Mouse (Mus musculus): ENCODE data around the gene Zrsr2. TPM values are rescaled to one million over a fixed set of nuclear protein-coding genes. Genes with fewer than 3 reads are reported as not detected.

The Zrsr2 gene
- 10 to 100 TPM; 30.5 to 54.2 (median 43.9) TPM for total RNA-seq (2022)

GRCm38 (mm10) chrX:163958467-163958875, at the start of gene Zrsr2:
Gene Zrsr2, minus strand, starts transcription at chrX:163958661.
- DNase-seq (ENCODE audit: low spot score in 2 of 2): peak; percentile 33 to 62

- DNase-seq (ENCODE audit: low spot score in 2 of 2): no peak
Measured at GRCm38 (mm10) chrX:164004809-164005208, 46.3 kb upstream of the Zrsr2 start.

DNA sequence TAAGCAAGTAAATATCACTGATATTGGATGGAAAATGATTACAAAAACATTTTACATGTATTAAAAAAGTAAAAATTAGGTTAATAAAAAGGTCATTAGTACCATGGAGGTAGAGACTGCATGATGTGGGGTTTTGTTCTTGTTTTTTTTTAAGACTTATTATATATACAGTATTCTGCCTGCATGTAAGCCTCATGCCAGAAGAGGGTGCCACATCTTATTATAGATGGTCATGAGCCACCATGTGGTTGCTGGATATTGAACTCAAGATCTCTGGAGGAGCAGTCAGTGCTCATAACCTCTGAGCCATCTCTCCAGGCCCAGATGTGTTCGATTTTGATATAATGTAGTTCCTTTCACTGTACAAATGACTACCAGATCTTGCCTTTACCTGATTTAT, 41.4 kb upstream of the Zrsr2 start:
- no peak for DNase-seq (ENCODE audit: low spot score in 2 of 2)

DNA sequence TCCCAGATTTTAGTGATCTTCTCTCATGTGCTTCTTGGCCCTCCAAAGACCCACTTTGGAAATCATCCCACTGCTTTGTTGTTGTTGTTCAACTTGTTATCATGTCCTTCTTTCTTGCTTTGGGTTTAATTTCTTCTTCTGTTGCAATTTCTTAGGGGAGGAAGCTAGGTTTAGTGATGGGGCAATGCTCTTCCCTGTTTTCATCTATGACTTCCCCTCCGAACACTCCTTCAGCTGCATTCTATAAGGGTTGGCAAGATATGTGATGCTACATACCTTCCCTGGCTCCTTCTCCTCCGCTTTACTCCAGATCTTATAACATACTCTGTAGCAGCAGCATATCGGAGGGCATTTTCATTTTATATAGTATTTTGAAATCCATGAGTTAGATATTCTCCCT, 38.3 kb upstream of the Zrsr2 start:
- no peak for DNase-seq (ENCODE audit: low spot score in 2 of 2)

DNA sequence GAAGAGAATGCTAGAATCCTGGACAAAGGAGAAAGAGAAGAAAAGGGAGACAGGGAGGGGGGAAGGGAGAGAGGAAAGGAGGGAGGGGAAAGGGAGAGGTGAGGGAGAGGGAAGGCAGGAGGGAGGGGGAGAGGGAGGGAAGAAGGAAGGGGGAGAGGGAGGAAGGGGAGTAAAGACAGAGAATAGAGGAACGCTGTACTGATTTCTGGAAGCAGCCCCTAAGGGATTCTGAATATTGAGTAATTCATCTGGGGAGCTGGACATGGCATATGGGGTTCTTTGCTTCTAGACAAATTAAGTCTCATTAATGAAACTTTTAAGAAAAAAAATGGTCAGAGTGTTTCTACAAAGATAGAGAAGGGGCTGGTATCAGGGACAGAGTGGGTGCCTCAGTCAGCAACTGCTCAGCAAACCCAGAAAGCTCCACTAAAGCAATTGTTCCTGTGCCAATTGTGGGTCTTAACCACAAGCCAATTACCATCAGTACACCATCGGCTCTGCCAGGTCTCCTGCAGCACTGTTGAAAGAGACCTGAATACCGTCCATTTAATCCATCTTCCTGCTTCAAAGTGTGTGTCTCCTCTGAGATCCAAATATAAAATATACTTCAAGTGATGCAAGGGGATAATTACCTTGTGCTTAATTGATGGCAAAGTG, 29.4 kb upstream of the Zrsr2 start:
- DNase-seq (ENCODE audit: low spot score in 2 of 2): no peak

DNA sequence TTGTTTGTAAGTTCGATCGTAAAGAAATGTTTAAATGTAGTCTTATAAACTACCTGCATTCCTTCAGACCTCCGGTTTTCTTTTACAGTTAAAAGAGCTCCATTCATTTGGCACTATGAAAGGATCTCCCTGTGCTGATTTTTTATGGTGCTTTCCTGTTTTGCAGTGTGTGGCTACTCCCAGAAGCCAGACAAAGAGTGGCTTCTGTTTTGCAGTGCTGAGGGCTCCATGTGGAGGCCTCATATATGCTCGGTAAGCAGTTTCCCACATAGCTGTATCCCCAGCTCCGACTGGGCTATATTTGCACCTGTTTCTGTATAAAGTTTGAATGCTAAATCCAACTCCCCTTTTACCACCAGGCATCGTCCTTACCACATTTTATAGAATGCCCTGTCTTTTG, 23.7 kb upstream of the Zrsr2 start:
- no peak for DNase-seq (ENCODE audit: low spot score in 2 of 2)

DNA sequence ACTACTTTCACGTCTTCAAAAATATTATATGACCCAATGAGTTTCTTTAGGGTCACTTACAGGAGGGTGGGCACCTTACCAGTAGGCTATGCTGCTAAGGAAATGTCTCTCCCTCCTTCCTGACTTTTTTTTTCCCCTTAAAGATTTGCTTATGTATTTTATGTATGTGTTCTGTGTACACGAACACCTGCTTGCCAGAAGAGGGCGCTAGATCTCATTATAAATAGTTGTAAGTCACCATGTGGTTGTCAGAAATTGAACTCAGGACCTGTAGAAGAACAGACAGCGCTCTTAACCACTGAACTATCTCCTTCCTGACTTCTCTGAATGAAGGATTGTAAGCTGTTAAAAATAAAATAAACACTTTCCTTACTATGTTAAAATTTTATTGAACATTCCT, 23.0 kb upstream of the Zrsr2 start:
- no peak for DNase-seq (ENCODE audit: low spot score in 2 of 2)

GRCm38 (mm10) chrX:163981092-163981491, 22.6 kb upstream of the Zrsr2 start:
- DNase-seq (ENCODE audit: low spot score in 2 of 2): no peak

GRCm38 (mm10) chrX:163957803-163958466, 526 bp downstream of the Zrsr2 start:
- peak; percentile 9 to 15 for DNase-seq (ENCODE audit: low spot score in 2 of 2)

- no peak for DNase-seq (ENCODE audit: low spot score in 2 of 2)
Measured at GRCm38 (mm10) chrX:163957381-163957780, 1.1 kb downstream of the Zrsr2 start.

GRCm38 (mm10) chrX:163951618-163952017, 6.8 kb downstream of the Zrsr2 start:
- DNase-seq (ENCODE audit: low spot score in 2 of 2): no peak

DNA sequence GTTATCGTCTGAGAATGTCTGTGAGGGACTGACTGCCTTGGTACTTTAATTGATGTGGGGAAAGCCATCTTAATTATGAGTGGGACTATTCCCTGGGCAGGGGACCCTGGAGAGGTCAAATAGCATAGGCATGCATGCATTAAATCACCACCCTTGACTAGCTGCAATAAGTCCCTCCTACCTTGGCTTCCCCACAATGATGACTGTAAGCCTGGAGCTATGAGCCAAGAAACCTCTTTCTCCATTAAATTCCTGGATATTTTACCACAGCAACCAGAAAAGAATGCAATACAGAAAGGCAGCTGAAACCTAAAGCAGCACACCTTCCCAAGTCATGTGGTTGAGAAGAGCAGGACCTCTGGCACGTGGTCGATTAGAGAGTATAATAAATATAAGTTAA, 14.1 kb downstream of the Zrsr2 start:
- no peak for DNase-seq (ENCODE audit: low spot score in 2 of 2)

DNA sequence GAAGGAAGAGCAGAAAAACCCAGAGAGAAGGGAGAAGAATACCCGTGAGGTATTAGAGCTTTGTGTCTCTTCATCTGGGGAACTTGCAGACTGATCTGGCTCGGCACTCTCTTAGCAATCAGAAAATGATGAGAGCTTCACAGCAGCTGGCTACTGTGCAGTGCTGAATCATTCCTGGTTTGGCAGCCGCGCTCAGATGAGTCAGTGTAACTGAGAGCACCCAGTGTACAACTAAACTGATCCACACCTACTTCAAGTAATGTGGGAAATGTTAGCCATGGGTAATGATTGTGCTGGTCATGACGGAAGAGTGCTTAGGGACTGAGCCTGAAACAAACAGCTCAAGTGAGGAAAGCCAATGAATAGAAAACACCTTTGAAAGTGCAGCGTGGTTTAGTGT, 19.9 kb downstream of the Zrsr2 start:
- DNase-seq (ENCODE audit: low spot score in 2 of 2): peak in 1 of 2 experiments; percentile 70

DNA sequence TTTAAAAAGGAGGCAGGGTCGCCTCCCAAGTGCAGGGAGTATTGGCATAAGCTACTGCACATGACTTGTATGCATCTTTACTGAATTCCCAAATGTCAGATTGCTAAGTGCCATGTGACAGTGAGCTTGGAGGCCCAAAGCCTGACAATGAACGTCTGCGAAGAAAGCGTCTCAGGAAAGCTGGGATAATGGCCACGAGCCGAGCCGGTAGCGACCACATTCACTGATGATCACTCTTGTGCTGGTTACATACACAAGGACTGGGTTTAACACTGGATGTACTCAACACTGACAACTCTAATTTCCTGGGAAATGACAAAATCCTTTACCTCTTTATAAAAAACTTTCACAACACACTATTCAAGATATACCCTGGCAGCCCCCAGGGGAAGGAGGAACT, 23.7 kb downstream of the Zrsr2 start:
- no peak for DNase-seq (ENCODE audit: low spot score in 2 of 2)

GRCm38 (mm10) chrX:163929550-163929949, 28.9 kb downstream of the Zrsr2 start:
- no peak for DNase-seq (ENCODE audit: low spot score in 2 of 2)

DNA sequence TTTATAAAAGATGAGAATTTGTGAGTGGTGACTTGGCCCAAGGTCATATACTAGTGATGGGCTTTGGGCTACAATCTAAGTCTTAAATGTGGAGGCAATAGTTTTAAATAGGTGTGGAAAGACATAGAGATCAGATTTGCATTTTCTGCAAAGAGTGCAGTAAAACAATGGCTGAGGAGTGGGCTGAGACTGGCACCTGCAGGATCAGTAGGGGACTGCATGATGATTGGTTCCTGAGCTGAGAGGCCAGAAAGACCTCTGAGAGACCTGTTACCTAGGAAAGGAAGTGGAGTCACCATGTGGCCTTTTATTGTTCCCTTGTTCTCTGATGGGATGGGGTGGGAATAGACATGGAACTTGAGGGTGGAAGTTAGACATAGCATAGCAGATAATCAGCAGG, 45.7 kb downstream of the Zrsr2 start:
- no peak for DNase-seq (ENCODE audit: low spot score in 2 of 2)

DNA sequence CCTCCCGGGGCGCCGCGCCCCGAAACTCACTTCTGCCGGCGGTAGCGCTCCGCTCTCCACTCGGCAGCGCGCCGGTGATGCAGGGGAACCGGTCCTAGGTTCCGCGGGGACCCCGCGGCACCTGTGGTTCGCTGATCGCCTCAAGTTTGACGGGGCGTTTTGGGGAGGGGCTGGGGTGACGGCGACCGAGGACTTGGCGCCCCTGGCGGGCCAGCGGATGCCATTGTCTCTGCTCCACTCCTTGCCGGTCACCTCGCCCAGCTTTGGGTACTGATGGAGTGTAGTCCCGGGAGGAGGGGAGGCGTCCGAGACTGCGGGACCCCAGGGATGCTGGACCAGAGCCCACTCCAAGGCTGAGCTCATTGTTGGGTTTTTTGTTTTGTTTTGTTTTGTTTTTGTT, 49.1 kb downstream of the Zrsr2 start:
- peak; percentile 8 to 21 for DNase-seq (ENCODE audit: low spot score in 2 of 2)

DNA sequence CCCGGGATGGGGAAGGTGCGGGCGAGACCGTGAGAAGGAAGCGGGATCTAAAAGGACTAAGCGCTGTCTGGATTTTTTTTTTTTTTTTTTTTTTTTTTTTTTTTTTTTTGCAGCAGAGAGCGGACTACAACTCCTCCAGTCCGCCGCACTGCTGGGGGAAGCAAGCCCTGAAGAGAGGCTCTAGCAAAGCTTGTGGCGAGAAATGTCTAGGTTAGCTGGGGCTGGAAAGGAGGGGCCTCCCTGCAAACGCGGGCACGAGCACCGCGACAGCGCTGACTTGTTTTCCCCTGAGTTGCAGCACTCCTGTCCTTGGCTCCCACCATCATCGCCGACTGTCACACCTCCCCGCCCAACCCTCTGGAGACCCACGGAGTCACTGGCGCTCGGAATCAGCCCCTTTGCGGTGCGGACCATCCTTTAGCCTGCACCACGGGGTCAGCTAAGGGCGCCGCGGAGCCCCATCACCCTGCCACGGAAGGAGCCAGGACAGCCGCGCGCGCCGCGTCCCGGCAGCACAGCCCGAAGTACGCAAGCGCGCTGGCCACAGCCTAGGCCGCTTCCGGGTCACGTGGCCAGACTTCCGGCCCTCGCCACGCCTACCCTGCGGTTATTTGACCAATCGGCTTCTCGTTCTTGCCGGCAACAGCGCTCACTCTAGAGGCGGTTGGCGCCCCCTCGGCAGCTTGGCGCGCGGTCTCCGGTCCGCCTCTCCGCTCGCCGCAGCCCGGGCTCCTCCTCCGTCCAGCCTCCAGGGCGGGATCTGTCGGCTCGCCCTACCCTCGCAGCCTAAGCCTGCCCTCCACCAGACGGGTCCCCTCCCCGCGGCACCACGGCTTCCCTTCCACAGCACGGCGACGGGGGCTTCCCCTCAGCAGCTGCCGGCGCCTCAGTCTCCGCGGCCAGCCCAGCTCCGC, 49.9 kb downstream of the Zrsr2 start, which contains the start of gene Ap1s2:
Ap1s2 (plus strand) TSS at position 681 of the 914 bp plus-strand sequence.
- DNase-seq (ENCODE audit: low spot score in 2 of 2): peak; percentile 72 to 95

DNA sequence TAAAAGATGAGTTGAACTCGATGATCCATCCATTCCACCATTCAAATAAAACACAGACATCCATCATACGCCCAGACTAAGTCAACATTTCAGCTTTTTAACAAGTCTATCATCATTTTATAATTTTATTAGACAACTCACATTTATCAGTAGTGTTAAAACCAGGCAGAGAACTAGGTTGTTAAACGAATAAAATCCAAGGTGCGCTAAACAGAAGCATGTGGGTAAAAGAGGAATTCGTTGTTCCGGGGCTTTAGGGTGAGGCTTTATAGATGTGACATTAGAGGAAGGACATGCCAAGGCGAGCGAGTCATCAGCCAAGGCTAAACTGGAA, 50.5 kb downstream of the Zrsr2 start:
- DNase-seq (ENCODE audit: low spot score in 2 of 2): no peak

GRCm38 (mm10) chrX:163906861-163907260, 51.6 kb downstream of the Zrsr2 start:
- DNase-seq (ENCODE audit: low spot score in 2 of 2): no peak

DNA sequence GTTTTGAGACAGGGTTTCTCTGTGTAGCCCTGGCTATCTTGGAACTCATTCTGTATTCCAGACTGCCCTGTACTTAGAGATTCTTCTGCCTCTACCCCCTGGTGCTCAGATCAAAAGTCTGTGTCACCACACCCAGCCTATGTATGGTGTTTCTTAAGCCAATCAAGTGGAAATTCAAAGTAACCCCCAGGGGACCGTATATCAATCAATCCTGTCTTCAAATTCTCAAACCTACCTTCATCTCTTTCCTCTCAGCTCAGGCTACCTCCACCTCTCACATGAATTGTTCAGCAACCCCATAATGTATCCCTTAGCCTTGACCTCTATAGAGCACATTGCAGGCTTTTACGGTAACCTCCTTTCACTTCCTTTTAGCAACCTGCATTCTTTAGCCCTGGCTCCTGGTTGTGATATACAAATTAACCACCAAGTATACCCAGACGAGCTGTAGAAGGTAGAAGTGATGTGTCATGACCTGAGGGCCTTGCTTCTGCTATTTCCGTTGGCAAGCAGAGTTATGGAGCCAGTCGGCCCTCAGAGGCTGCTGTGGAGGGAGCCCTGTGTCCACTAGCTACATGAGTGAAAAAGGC, 58.9 kb downstream of the Zrsr2 start:
- DNase-seq (ENCODE audit: low spot score in 2 of 2): no peak

- DNase-seq (ENCODE audit: low spot score in 2 of 2): no peak
Measured at GRCm38 (mm10) chrX:163897354-163897753, 61.1 kb downstream of the Zrsr2 start.
